Comparison of ENCODE assay signal across 31 mouse cellular contexts in the genomic region with DNA sequence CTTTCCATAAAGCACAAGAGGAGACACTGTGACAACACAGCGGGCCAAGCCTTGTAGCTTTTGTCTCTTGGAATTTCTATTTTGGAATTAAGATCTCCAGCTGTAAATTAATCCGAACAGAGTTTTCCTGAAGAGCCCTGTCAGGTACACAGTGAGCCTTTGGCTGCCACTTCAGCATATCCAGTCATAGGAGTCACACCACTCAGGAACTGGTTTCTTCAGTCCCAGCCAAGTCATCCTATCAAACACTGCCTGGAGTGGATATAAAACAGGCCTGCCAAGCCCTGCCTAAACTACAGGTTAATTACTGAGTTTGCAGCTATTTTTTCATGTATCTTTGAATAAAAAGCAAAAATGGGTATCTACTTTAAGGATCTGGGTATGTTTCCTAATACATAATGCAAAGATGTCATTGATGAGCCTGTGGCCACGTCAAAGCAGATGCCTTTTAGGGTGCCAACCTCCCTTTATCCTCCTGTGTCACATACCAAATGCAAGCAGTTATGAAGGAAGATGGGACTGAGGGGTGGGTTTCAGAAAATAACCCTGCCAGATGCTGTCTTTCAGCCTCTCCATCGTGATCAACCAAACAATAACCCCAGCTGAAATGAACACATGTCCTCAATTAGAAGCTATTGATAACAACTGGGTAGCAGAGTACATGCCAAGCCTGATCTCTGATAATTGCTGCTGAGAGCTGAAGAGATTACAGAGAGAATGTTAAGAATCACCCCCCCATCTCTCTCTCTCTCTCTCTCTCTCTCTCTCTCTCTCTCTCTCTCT.
DNase-seq lines count a peak whose midpoint lies in the region; ATAC-seq lines count a peak whose summit lies in the region.
"Had no signal": no experiment of that assay in that cellular context is flagged by ENCODE, and none has a peak within 500 bp of the region (broad histone marks: within the 10 kb centered on the region; RNA-seq: fewer than 3 reads in every experiment).

No protein-coding gene starts in this region.

- H3K27me3 ChIP-seq in forebrain, embryonic 13.5 days, result no peaks in the 10 kb centered on the region
- H3K27me3 ChIP-seq in forebrain, embryonic 11.5 days (ENCODE audit: control insufficient read depth, insufficient read depth, low read length), result no peaks in the 10 kb centered on the region
- no peaks in the 10 kb centered on the region for H3K27me3 ChIP-seq in hindbrain, embryonic 13.5 days
- no peaks in the 10 kb centered on the region for H3K27me3 ChIP-seq in hindbrain, embryonic 10.5 days (ENCODE audit: insufficient read depth, poor library complexity, severe bottlenecking)
- no peaks in the 10 kb centered on the region for H3K27me3 ChIP-seq in embryonic facial prominence, embryonic 14.5 days (replicated peaks; ENCODE audit: control insufficient read depth, insufficient read depth, low read length)
- H3K27me3 ChIP-seq: embryonic facial prominence, embryonic 12.5 days; heart, embryonic 13.5 days; kidney, embryonic 15.5 days; limb, embryonic 15.5 days; neural tube, embryonic 15.5 days had no signal

- H3K9ac ChIP-seq in forebrain, embryonic 13.5 days, result no peak overlapping the region
- no peak overlapping the region for H3K9ac ChIP-seq in forebrain, embryonic 11.5 days (ENCODE audit: low read length)
- no peak overlapping the region for H3K9ac ChIP-seq in hindbrain, embryonic 13.5 days
- H3K9ac ChIP-seq in embryonic facial prominence, embryonic 14.5 days (ENCODE audit: low read depth, low read length), result no peak overlapping the region
- H3K9ac ChIP-seq: embryonic facial prominence, embryonic 12.5 days; heart, embryonic 13.5 days; kidney, embryonic 15.5 days; limb, embryonic 15.5 days; liver, embryonic 14.5 days; lung, embryonic 14.5 days; neural tube, embryonic 15.5 days had no signal

- H3K27ac ChIP-seq in forebrain, embryonic 13.5 days, result peak overlapping the region; percentile 61; the same call in 1 of the 2 replicates
- no peak overlapping the region for H3K27ac ChIP-seq in forebrain, embryonic 11.5 days (ENCODE audit: low read depth, low read length)
- 0 out of 2 replicates have a peak overlapping the region, but pooled peaks have one; percentile 30 for H3K27ac ChIP-seq in hindbrain, embryonic 13.5 days
- H3K27ac ChIP-seq in hindbrain, embryonic 10.5 days, result no peak overlapping the region
- no peak overlapping the region for H3K27ac ChIP-seq in embryonic facial prominence, embryonic 14.5 days (replicated peaks; ENCODE audit: low read depth, low read length)
- H3K27ac ChIP-seq: embryonic facial prominence, embryonic 12.5 days; gastrocnemius, adult 2 months; heart, embryonic 13.5 days; kidney, embryonic 15.5 days; left cerebral cortex, adult 2 months; limb, embryonic 15.5 days; liver, embryonic 14.5 days; neural tube, embryonic 15.5 days; stomach, postnatal 0 days had no signal

- peak; percentile 90 for ATAC-seq in forebrain, embryonic 13.5 days
- no peak for ATAC-seq in forebrain, embryonic 11.5 days (replicated peaks; ENCODE audit: low FRiP score)
- no peak for ATAC-seq in hindbrain, embryonic 13.5 days (ENCODE audit: low FRiP score)
- ATAC-seq in embryonic facial prominence, embryonic 14.5 days (ENCODE audit: low read depth), result no peak
- ATAC-seq: CD4-positive, CD25-positive, alpha-beta regulatory T cell, adult 4 months; intestine, postnatal 0 days had no signal

- H3K4me3 ChIP-seq in forebrain, embryonic 13.5 days, result no peak overlapping the region
- no peak overlapping the region for H3K4me3 ChIP-seq in forebrain, embryonic 11.5 days (ENCODE audit: low read depth, low read length)
- H3K4me3 ChIP-seq in hindbrain, embryonic 13.5 days, result no peak overlapping the region
- H3K4me3 ChIP-seq in hindbrain, embryonic 10.5 days, result no peak overlapping the region
- H3K4me3 ChIP-seq in embryonic facial prominence, embryonic 14.5 days (ENCODE audit: low read depth, low read length), result no peak overlapping the region
- H3K4me3 ChIP-seq: embryonic facial prominence, embryonic 12.5 days; erythroblast, embryonic 14.5 days; gastrocnemius, adult 2 months; heart, embryonic 13.5 days; kidney, embryonic 15.5 days; left cerebral cortex, adult 2 months; limb, embryonic 15.5 days; myocyte; neural tube, embryonic 15.5 days had no signal

- H3K9me3 ChIP-seq in forebrain, embryonic 13.5 days (replicated peaks), result no peaks in the 10 kb centered on the region
- H3K9me3 ChIP-seq in forebrain, embryonic 11.5 days (ENCODE audit: control insufficient read depth, low read length), result no peaks in the 10 kb centered on the region
- H3K9me3 ChIP-seq in hindbrain, embryonic 13.5 days, result no peaks in the 10 kb centered on the region
- H3K9me3 ChIP-seq in hindbrain, embryonic 10.5 days, result no peaks in the 10 kb centered on the region
- H3K9me3 ChIP-seq in embryonic facial prominence, embryonic 14.5 days (ENCODE audit: control insufficient read depth, low read length), result no peaks in the 10 kb centered on the region
- H3K9me3 ChIP-seq: embryonic facial prominence, embryonic 12.5 days; heart, embryonic 13.5 days; kidney, embryonic 15.5 days; limb, embryonic 15.5 days; neural tube, embryonic 15.5 days had no signal

- 0 out of 2 replicates have a peak, but pooled peaks cover 9% of the 10 kb centered on the region for H3K4me1 ChIP-seq in forebrain, embryonic 13.5 days
- H3K4me1 ChIP-seq in forebrain, embryonic 11.5 days (replicated peaks; ENCODE audit: control insufficient read depth, insufficient read depth, low read length), result no peaks in the 10 kb centered on the region
- no peaks in the 10 kb centered on the region; the same call in 1 of the 2 replicates for H3K4me1 ChIP-seq in hindbrain, embryonic 13.5 days (replicated peaks)
- no peaks in the 10 kb centered on the region for H3K4me1 ChIP-seq in hindbrain, embryonic 10.5 days (replicated peaks)
- H3K4me1 ChIP-seq in embryonic facial prominence, embryonic 14.5 days (ENCODE audit: control insufficient read depth, insufficient read depth, low read length), result no peaks in the 10 kb centered on the region
- H3K4me1 ChIP-seq: embryonic facial prominence, embryonic 12.5 days; kidney, embryonic 15.5 days; limb, embryonic 15.5 days; neural tube, embryonic 15.5 days had no signal

- no peak for DNase-seq in forebrain, embryonic 11.5 days (ENCODE audit: low spot score)
- no peak for DNase-seq in hindbrain, embryonic 10.5 days (ENCODE audit: low spot score)
- DNase-seq in embryonic facial prominence, embryonic 14.5 days (ENCODE audit: low spot score), result peak; percentile 8
- peak; percentile 49 for DNase-seq in retina, embryonic 14.5 days (ENCODE audit: low spot score)
- no peak for DNase-seq in kidney, adult 18-20 months
- DNase-seq: adrenal gland, postnatal 36 days; cerebellum, adult 11 months; cerebellum, postnatal 10 days; gastrocnemius, adult 2 months; kidney, postnatal 4 days; layer of hippocampus, adult 9-11 months; left cerebral cortex, postnatal 4 days; lung, embryonic 14.5 days; lung, postnatal 36 days; midbrain, embryonic 14.5 days; thymus, adult 2 months; thymus, postnatal 4 days had no signal

- H3K4me2 ChIP-seq in forebrain, embryonic 13.5 days, result no peak overlapping the region
- H3K4me2 ChIP-seq in forebrain, embryonic 11.5 days (ENCODE audit: low read depth, low read length, severe bottlenecking), result no peak overlapping the region
- no peak overlapping the region for H3K4me2 ChIP-seq in hindbrain, embryonic 13.5 days
- no peak overlapping the region for H3K4me2 ChIP-seq in embryonic facial prominence, embryonic 14.5 days (ENCODE audit: low read depth, low read length)
- H3K4me2 ChIP-seq: embryonic facial prominence, embryonic 12.5 days; heart, embryonic 13.5 days; kidney, embryonic 15.5 days; limb, embryonic 15.5 days; lung, embryonic 14.5 days; neural tube, embryonic 15.5 days had no signal

- WGBS in forebrain, embryonic 13.5 days, result 54% methylated on average over 4 of the region's 4 CpGs
- WGBS in forebrain, embryonic 11.5 days, result 68% methylated on average over 4 of the region's 4 CpGs
- WGBS in hindbrain, embryonic 13.5 days, result 60% methylated on average over 4 of the region's 4 CpGs
- 77% methylated on average over 4 of the region's 4 CpGs for WGBS in hindbrain, embryonic 10.5 days
- 50% methylated on average over 4 of the region's 4 CpGs for WGBS in embryonic facial prominence, embryonic 14.5 days

- no peaks in the 10 kb centered on the region for H3K36me3 ChIP-seq in forebrain, embryonic 13.5 days (ENCODE audit: poor library complexity, severe bottlenecking)
- no peaks in the 10 kb centered on the region for H3K36me3 ChIP-seq in forebrain, embryonic 11.5 days (ENCODE audit: control insufficient read depth, insufficient read depth, low read length)
- H3K36me3 ChIP-seq in hindbrain, embryonic 13.5 days, result no peaks in the 10 kb centered on the region
- H3K36me3 ChIP-seq in hindbrain, embryonic 10.5 days, result no peaks in the 10 kb centered on the region
- no peaks in the 10 kb centered on the region for H3K36me3 ChIP-seq in embryonic facial prominence, embryonic 14.5 days (ENCODE audit: control insufficient read depth, insufficient read depth, low read length)
- H3K36me3 ChIP-seq: embryonic facial prominence, embryonic 12.5 days; heart, embryonic 13.5 days; kidney, embryonic 15.5 days; limb, embryonic 15.5 days; neural tube, embryonic 15.5 days had no signal

Comparison
In these comparisons a context has a peak if more than half of its experiments do, and no peak if none do; other contexts are left out.
1. H3K27ac ChIP-seq: peak in forebrain, embryonic 13.5 days (single experiment) and hindbrain, embryonic 13.5 days (single experiment); none in forebrain, embryonic 11.5 days (single experiment), hindbrain, embryonic 10.5 days (single experiment) and embryonic facial prominence, embryonic 14.5 days (single experiment).
2. DNase-seq: peak in embryonic facial prominence, embryonic 14.5 days (single experiment) and retina, embryonic 14.5 days (single experiment); none in forebrain, embryonic 11.5 days (single experiment), hindbrain, embryonic 10.5 days (single experiment) and kidney, adult 18-20 months (single experiment).